Mouse (Mus musculus) stomach, postnatal 0 days (tissue): Measurements from ENCODE around the gene Olig2.

Source experiments
- CTCF ChIP-seq: IDR thresholded peaks from 2 replicates; pipeline ENCODE4 v1.5.1; 2016; ENCODE audit warnings: antibody characterized with exemption, low read depth, mild to moderate bottlenecking, moderate library complexity
- EP300 ChIP-seq: optimal IDR thresholded peaks from 2 replicates; pipeline ENCODE3; 2016; ENCODE audit warnings: antibody characterized with exemption

DNA sequence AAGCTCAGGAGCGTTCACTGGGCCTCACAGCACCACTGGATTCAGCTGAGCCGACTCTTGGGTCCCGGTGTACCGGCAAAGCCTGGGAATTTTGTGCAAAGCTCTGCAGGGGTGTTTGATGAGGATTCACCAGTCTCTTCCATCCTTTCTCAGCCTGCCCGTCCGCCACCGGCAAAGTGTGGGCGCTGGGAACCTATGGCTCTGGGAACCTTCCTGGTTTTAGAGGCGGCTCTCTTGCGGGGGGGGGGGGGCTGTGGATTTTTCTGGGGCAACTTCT lies 3.8 kb downstream of the Olig2 start:
- TF ChIP-seq CTCF (no peak), EP300 (no peak)
